Mouse (Mus musculus) embryonic facial prominence, embryonic 12.5 days (tissue): Measurements from ENCODE around the gene Tlcd2. TPM values are rescaled to one million over a fixed set of nuclear protein-coding genes. Genes with fewer than 3 reads are reported as not detected.

Experiments
- ATAC-seq: fragments of 200-750 bp; cut with Nextera tagmentation; 2 replicates; pipeline ENCODE4 v1.8.0; 2017; ENCODE audit not compliant: insufficient number of reproducible peaks, insufficient read depth, low FRiP score, low TSS enrichment
- H3K27ac ChIP-seq: fragments of 300-500 bp; sonication (generic); 2 replicates; pipeline ENCODE4 v1.5.1; 2016; ENCODE audit warnings: mild to moderate bottlenecking
- H3K27me3 ChIP-seq: fragments of 300-500 bp; sonication (generic); 2 replicates; pipeline ENCODE4 v1.6.1; 2016; ENCODE audit warnings: mild to moderate bottlenecking, moderate library complexity
- H3K36me3 ChIP-seq: fragments of 300-500 bp; sonication (generic); 2 replicates; pipeline ENCODE4 v1.6.1; 2016; ENCODE audit warnings: mild to moderate bottlenecking
- H3K4me1 ChIP-seq: fragments of 300-500 bp; sonication (generic); 2 replicates; pipeline ENCODE4 v1.6.1; 2016
- H3K4me2 ChIP-seq: fragments of 300-500 bp; sonication (generic); replicated peaks from 2 replicates; pipeline ENCODE4 v1.6.1; 2016; ENCODE audit warnings: mild to moderate bottlenecking, moderate library complexity
- H3K4me3 ChIP-seq: fragments of 300-500 bp; sonication (generic); 2 replicates; pipeline ENCODE4 v1.5.1; 2016; ENCODE audit warnings: mild to moderate bottlenecking
- H3K9ac ChIP-seq: fragments of 300-500 bp; sonication (generic); 2 replicates; pipeline ENCODE4 v1.6.1; 2016; ENCODE audit warnings: mild to moderate bottlenecking, moderate library complexity
- H3K9me3 ChIP-seq: fragments of 300-500 bp; sonication (generic); 2 replicates; pipeline ENCODE4 v1.6.1; 2016; ENCODE audit warnings: mild to moderate bottlenecking, moderate library complexity
- WGBS: fragments of 180-500 bp; shearing (Covaris S2); methylation state at CpG from one replicate; pipeline ENCODE4 v1.1.7; 2016; 5-methylcytosine and 5-hydroxymethylcytosine counted together
- polyA plus RNA-seq: library from polyadenylated mRNA; unstranded; fragments of >200 nt; fragmentation: Nextera tagmentation; extraction: Ambion mirVana; gene quantifications from 2 replicates; pipeline ENCODE4 v1.2.1, GENCODE M21; 2016

Tlcd2 gene
- polyA plus RNA-seq, 1 experiment from 2014 or later = 26.6 TPM

DNA sequence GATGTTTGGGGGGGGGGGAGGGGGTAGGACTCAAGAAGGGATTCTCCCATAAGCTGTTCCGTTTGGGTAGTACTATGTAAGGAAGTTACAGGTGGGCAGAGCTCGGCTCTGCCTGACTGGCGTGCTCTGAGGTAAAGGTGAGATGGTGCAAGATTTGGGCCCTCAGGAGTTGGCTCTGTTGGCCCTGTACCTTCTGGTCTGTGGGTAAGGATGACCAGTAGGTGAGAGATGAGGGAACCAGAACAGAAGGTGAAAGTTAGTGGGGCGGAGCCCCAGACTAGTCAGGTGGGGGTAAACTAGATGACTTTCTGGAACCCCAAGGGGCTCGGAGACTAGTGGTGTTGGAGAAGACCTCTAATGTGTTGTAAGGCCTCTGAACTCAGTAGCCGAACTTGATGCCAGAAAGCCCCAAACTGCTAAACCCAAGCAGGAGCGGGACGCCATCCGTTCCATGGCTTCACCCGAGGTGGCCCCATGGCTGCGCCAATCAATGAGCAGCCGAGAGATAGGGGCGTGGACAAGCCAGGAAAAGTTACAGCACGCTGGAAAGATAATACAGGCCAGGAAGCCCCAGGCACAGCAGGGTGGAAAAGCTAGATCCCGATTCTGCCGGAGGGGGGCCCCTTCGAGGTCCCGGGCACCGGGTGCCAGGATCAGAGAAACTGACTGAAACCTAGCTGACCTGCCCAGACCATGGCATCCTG is 6.1 kb downstream of the Tlcd2 start:
- Histone ChIP-seq H3K36me3 (0 out of 2 replicates have a peak, but pooled peaks cover 10% of the 10 kb centered on the region), H3K4me2 (peak overlapping the region; percentile 68), H3K9ac (peak overlapping the region; percentile 63), H3K9me3 (no peaks in the 10 kb centered on the region), H3K4me1 (peaks cover 12% of the 10 kb centered on the region), H3K4me3 (peak overlapping the region; percentile 46), H3K27ac (peak overlapping the region; percentile 69), H3K27me3 (no peaks in the 10 kb centered on the region)
- WGBS = 15% methylated on average over 19 of the region's 19 CpGs
- ATAC-seq = peak; percentile 83; the same call in 1 of the 2 replicates

- ATAC-seq = no peak
- H3K9me3 ChIP-seq = no peaks in the 10 kb centered on the region
- 67% methylated on average over 7 of the region's 7 CpGs for WGBS
- peaks cover 4% of the 10 kb centered on the region; the same call in 1 of the 2 replicates for H3K4me1 ChIP-seq
- 0 out of 2 replicates have a peak, but pooled peaks cover 10% of the 10 kb centered on the region for H3K36me3 ChIP-seq
- H3K27ac ChIP-seq = no peak overlapping the region
- H3K27me3 ChIP-seq = no peaks in the 10 kb centered on the region
- H3K9ac ChIP-seq = peak overlapping the region; percentile 63
- H3K4me3 ChIP-seq = peak overlapping the region; percentile 46
- peak overlapping the region; percentile 68 for H3K4me2 ChIP-seq
Measured at GRCm38 (mm10) chr11:75468410-75468809, 6.9 kb downstream of the Tlcd2 start.

GRCm38 (mm10) chr11:75469261-75469660 is 7.7 kb downstream of the Tlcd2 start:
- Histone ChIP-seq H3K9me3 (no peaks in the 10 kb centered on the region), H3K9ac (no peak overlapping the region), H3K36me3 (0 out of 2 replicates have a peak, but pooled peaks cover 10% of the 10 kb centered on the region), H3K27ac (no peak overlapping the region), H3K4me3 (no peak overlapping the region), H3K4me2 (no peak overlapping the region), H3K4me1 (no peaks in the 10 kb centered on the region), H3K27me3 (no peaks in the 10 kb centered on the region)
- no peak for ATAC-seq
- WGBS = 95% methylated on average over 4 of the region's 4 CpGs

- ATAC-seq = no peak
- H3K9ac ChIP-seq = no peak overlapping the region
- no peak overlapping the region for H3K4me2 ChIP-seq
- H3K9me3 ChIP-seq = no peaks in the 10 kb centered on the region
- no peaks in the 10 kb centered on the region for H3K27me3 ChIP-seq
- WGBS = 74% methylated on average over 3 of the region's 3 CpGs
- no peak overlapping the region for H3K27ac ChIP-seq
- no peak overlapping the region for H3K4me3 ChIP-seq
- H3K4me1 ChIP-seq = no peaks in the 10 kb centered on the region
- H3K36me3 ChIP-seq = 0 out of 2 replicates have a peak, but pooled peaks cover 4% of the 10 kb centered on the region
Measured at GRCm38 (mm10) chr11:75470675-75471074, 9.2 kb downstream of the Tlcd2 start.

GRCm38 (mm10) chr11:75472469-75473081 is 11.1 kb downstream of the Tlcd2 start:
- Histone ChIP-seq H3K27ac (no peak overlapping the region), H3K9ac (no peak overlapping the region), H3K4me3 (no peak overlapping the region), H3K36me3 (no peaks in the 10 kb centered on the region), H3K27me3 (no peaks in the 10 kb centered on the region), H3K4me1 (no peaks in the 10 kb centered on the region), H3K4me2 (no peak overlapping the region), H3K9me3 (no peaks in the 10 kb centered on the region)
- WGBS = 80% methylated on average over 11 of the region's 11 CpGs
- no peak for ATAC-seq

- H3K36me3 ChIP-seq = no peaks in the 10 kb centered on the region
- no peak overlapping the region for H3K9ac ChIP-seq
- 61% methylated on average over 7 of the region's 7 CpGs for WGBS
- ATAC-seq = no peak
- no peak overlapping the region for H3K4me3 ChIP-seq
- no peak overlapping the region for H3K27ac ChIP-seq
- H3K4me1 ChIP-seq = no peaks in the 10 kb centered on the region
- no peak overlapping the region for H3K4me2 ChIP-seq
- no peaks in the 10 kb centered on the region for H3K27me3 ChIP-seq
- no peaks in the 10 kb centered on the region for H3K9me3 ChIP-seq
Measured at GRCm38 (mm10) chr11:75473376-75473775, 11.9 kb downstream of the Tlcd2 start.

DNA sequence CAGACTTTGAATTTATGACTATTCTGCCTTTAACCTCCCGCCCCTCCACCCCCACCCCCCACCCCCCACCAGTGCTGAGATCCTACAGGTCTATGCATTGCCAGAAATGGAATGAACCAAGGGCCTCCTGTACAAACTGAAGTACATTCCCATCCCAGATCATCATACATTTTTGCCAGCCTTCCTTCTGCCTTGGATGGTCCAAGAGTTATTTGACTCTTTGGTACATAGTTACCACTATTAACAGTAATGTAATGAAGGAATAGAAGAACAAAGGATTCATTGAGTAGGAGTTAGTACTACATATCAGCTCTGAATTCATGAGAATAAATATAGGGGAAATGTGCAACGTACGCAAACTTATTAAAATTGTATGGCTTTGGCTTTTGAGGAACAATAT is 24.7 kb downstream of the Tlcd2 start:
- H3K4me2 ChIP-seq = peak overlapping the region; percentile 26; the same call in 1 of the 2 replicates
- ATAC-seq = peak; percentile 48; the same call in 1 of the 2 replicates
- H3K9ac ChIP-seq = no peak overlapping the region
- peak overlapping the region; percentile 88; the same call in 1 of the 2 replicates for H3K4me3 ChIP-seq
- WGBS = 21% methylated on average over 3 of the region's 3 CpGs
- H3K9me3 ChIP-seq = no peaks in the 10 kb centered on the region
- H3K27ac ChIP-seq = no peak overlapping the region
- peaks cover 8% of the 10 kb centered on the region for H3K4me1 ChIP-seq
- no peaks in the 10 kb centered on the region for H3K27me3 ChIP-seq
- H3K36me3 ChIP-seq = peaks cover 19% of the 10 kb centered on the region

DNA sequence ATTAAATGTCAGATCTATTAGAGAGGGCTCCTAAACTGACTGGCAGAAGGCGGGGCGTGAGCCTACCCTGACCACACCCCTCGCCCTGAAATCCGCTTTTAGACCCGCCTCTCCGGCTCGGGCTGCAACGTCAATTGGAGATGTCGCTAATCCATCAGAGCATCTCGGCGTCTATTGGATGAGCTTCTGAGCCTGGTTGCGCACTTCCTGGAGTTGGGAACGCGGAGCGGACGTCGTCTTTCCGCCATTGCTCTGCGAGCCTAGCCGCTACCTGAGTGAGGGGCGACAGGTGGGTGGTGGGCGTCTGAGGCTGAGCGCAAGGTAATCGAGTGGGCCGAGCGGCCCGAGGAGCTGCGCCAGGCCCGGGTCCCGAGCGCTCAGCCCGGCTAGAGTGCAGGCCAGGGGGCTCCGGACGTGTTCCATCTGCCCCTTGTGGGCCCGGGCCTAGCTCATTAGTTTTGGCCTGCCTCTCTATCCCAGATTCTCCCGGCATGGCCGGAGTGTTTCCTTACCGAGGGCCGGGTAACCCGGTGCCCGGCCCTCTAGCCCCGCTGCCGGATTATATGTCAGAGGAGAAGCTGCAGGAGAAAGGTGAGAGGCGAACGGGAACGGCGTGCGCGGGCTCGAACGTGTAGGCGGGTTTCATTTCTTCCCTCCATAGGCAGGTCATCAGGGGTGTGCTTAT is 25.2 kb downstream of the Tlcd2 start, which contains the start of gene Prpf8:
Prpf8 (plus strand) TSS at position 216 of the 685 bp plus-strand sequence.
- Histone ChIP-seq H3K9ac (peak within 1 kb of the TSS; percentile 92), H3K36me3 (peaks cover 24% of the 10 kb centered on the region), H3K9me3 (no peaks in the 10 kb centered on the region), H3K27me3 (no peaks in the 10 kb centered on the region), H3K4me3 (peak within 1 kb of the TSS; percentile 88), H3K27ac (peak within 1 kb of the TSS; percentile 69), H3K4me2 (peak within 1 kb of the TSS; percentile 98), H3K4me1 (peaks cover 8% of the 10 kb centered on the region)
- WGBS = under 1% methylated on average over 52 of the region's 52 CpGs
- ATAC-seq = peak; percentile 99

DNA sequence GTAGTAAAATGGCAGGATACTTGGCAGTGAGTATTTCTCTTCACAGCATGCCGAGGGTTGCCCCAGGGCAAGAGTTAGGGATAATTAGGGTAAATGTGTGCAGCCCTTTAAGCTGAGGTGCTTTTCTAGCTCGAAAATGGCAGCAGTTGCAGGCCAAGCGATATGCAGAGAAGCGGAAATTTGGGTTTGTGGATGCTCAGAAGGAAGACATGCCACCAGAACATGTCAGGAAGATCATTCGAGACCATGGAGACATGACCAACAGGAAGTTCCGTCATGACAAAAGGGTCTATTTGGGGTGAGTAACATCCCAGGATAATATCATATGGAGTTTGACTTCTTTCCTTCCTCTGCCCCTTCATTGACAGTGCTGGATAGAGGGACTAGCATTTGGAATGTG is 26.0 kb downstream of the Tlcd2 start:
- H3K4me1 ChIP-seq = peaks cover 8% of the 10 kb centered on the region
- H3K4me3 ChIP-seq = peak overlapping the region; percentile 88
- H3K27ac ChIP-seq = no peak overlapping the region
- peaks cover 32% of the 10 kb centered on the region for H3K36me3 ChIP-seq
- ATAC-seq = no peak
- peak overlapping the region; percentile 92 for H3K9ac ChIP-seq
- H3K4me2 ChIP-seq = peak overlapping the region; percentile 98
- no peaks in the 10 kb centered on the region for H3K27me3 ChIP-seq
- no peaks in the 10 kb centered on the region for H3K9me3 ChIP-seq
- 27% methylated on average over 6 of the region's 6 CpGs for WGBS

- Histone ChIP-seq H3K36me3 (peaks cover 97% of the 10 kb centered on the region), H3K9ac (no peak overlapping the region), H3K4me1 (no peaks in the 10 kb centered on the region), H3K27me3 (no peaks in the 10 kb centered on the region), H3K27ac (no peak overlapping the region), H3K4me3 (no peak overlapping the region), H3K9me3 (no peaks in the 10 kb centered on the region), H3K4me2 (no peak overlapping the region)
- WGBS = 96% methylated on average over 10 of the region's 10 CpGs
- ATAC-seq = no peak
Measured at GRCm38 (mm10) chr11:75494296-75495049, 33.0 kb downstream of the Tlcd2 start.

DNA sequence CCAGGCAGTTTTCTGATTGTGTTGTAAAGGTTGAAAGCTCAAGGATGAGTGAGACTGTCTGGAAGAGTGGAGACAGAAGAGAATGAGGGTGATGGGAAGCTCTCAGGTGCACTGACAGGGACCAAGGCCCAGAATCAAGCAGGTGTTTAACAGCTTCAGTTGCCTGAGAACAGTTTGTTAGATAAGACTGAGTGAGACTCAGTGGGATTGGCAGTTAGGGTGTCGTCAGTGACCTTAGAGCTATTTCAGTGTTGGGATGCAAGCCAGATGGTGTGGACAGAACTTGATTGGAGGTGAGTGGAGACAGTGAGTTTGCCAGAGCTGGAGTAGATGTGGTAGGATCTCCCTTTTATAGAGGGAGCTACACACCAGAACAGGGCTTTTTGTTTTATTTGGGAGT is 36.6 kb downstream of the Tlcd2 start:
- no peak overlapping the region for H3K4me3 ChIP-seq
- WGBS = 90% methylated on average over 1 of the region's 1 CpGs
- no peaks in the 10 kb centered on the region for H3K9me3 ChIP-seq
- no peaks in the 10 kb centered on the region for H3K4me1 ChIP-seq
- peaks cover 97% of the 10 kb centered on the region for H3K36me3 ChIP-seq
- no peaks in the 10 kb centered on the region for H3K27me3 ChIP-seq
- H3K9ac ChIP-seq = no peak overlapping the region
- no peak overlapping the region for H3K4me2 ChIP-seq
- no peak for ATAC-seq
- H3K27ac ChIP-seq = no peak overlapping the region
